Mouse (Mus musculus) CD4-positive, CD25-positive, alpha-beta regulatory T cell, adult 2 months (primary cell): ENCODE measurements around the gene Avil.

Experiments used
- DNase-seq: peaks from one replicate; pipeline ENCODE4 v3.0.0-alpha.2; 2012; ENCODE audit warnings: low read depth, low spot score

Gene Avil

DNA sequence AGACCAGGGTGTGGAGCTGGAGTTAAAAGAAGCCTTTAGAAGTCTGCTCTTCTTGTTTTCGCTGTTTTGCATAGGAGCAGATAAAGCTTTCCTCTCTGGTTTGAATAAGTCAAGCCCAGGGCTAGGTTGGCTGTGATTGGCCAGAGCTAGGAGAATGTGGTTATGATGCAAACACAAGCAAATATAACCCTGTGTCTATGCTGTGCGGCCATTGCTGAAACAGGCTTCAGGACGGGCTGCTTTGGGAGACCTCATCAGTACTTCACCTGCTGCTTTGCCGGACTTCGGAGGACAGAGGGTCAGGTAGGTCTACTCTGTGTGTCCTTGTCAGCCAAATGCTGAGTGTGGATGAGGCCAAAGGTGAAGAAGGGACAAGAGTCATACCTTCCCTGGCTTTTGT lies at the start of gene Avil:
Avil (plus strand) TSS at position 181 of the 400 bp plus-strand sequence.
- no peak for DNase-seq

- DNase-seq, result no peak
These were observed 48.1 kb upstream of the Avil start for GRCm38 (mm10) chr10:126952375-126952774.

DNA sequence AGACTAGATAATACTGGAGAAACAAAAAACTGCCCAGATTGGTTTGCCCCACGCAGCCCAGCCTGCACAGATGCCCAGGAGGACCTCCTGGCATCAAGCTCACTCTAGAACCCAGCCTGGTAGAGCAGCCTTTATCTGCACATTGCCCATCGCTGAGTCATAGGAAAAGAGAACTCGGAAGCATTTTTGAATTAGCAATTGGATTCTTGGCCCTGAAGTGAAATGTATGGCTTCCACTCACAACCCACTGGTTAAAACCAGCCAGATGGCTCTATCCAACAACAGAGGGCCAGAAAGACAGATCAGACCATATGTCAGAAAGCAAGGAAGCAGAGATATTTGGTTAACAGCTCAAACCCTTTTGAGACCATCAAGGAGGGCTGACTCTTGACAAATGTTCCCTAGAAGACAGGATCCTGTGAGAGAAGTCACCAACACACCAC lies 47.5 kb upstream of the Avil start:
- DNase-seq, result no peak

DNA sequence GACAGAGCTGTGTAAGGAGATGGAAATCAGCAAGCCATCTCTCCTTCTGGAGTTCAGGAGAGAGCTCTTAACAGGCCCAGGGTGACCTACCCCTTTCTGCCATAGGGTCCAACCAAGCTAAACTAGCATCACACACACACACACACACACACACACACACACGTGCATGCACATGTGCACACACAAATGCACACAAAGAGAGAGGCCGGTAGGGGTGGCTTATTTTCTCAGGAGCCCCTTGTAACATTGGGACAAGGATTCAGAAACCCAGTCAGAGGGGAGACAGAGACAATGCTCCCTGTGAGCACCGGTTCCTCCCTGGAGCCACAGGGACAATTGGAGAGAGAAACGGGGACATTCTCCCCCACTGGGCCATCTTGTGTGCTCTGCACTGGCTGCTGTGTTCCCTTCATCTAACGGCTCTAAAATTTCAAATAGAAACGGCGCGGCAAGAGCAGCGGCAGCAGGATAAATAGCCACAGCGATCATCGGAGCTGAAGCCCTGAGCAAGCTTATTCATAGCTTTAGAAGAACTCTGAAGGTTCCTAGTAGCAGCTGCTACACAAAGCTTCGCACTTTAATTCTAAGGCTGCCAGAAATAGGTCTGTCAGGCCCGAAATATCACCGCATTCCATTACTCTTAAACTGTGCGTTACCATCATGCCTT lies 43.7 kb upstream of the Avil start:
- DNase-seq, result no peak

DNA sequence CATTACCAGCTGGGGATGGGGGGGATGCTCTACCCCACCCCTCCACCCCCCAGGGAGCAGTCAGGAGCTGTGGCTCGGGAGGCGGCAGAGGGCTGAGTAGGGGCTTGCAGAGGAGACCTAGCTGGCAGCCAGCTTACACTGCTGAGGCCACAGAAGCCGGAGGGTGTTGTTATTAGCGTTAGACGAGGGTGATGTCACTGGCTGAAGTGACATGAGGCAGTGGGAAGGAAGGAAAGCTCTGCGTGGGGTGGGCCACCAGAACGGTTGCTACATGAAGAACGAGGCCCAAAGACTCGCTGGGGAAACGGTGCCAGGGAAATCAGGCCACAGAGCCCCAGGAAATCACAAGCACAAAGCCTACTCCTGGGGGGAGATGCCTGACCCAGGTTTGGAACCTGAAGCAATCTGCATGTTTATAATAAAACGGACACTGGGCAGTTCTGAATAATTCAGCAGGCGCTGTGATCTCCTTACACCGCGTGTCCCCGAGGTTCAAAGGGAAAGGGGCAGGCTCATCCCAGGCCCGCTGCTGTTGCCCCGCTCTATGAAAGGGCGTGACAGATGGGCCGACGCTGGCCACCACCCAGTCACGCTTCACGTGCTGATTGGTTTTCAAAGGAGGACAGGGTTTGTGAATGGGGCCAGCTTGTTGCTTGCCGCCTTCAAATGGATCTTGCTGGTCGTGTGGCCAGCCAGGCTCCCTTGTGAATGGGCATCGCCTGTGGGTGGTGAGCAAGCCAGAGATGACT lies 43.0 kb upstream of the Avil start:
- no peak for DNase-seq

- no peak for DNase-seq
These were observed 40.0 kb upstream of the Avil start for GRCm38 (mm10) chr10:126960496-126960895.

DNA sequence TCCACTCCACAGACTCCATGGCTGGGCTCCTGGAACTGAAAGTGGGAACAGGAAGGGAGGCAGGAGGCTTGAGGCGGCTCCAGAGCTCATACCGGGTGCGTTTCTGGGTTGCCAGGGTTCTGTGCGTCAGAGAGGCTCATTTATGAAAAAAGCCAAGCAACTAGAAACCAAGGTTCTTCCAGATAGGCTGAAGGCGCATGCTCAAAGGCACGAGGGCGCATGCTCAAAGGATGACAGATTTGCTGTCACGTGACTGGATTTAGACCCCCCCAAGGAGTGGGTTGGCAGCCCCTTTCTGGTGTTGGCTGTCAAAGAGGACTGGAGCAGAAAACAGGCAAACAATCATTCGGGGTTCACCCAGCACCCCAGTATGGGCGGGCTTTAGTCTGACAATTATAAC lies 38.8 kb upstream of the Avil start:
- no peak for DNase-seq

DNA sequence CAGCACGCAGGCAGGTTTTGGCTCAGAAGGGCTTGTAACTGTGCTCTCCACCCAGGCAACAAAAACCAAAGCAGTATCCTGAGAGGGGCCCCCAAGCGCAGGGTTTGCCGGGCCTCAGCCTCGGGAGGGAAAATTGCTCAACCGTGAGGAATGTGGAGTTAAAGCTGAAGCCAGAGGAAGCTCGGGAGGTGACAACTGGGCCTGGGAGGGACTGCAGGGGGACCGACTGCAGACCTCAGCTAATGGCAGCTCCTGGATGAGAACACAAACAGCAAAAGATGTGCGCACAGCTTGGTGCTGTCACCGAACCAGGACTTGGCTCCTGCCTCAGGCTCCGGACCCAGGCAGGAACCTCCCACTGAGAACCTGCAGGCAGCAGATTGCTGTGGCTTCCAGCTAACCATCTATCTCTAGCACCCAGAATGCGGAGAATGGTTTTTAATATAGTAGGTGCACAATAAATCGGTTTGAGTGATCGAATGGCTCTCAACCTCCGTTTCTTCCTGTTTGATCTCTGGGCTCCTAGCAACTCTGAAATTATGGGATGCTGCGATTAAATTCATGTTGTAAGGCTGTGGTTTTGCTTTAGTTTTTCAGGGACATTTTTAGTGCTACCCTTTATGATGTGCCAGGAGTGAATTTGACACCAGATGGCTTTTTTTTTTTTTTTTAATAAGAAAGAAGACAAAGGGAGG lies 38.1 kb upstream of the Avil start:
- no peak for DNase-seq

GRCm38 (mm10) chr10:126962966-126963330 lies 37.6 kb upstream of the Avil start:
- no peak for DNase-seq

GRCm38 (mm10) chr10:126963821-126964220 lies 36.7 kb upstream of the Avil start:
- no peak for DNase-seq

- DNase-seq, result no peak
These were observed 29.0 kb upstream of the Avil start for GRCm38 (mm10) chr10:126971363-126972050.

- no peak for DNase-seq
These were observed 28.3 kb upstream of the Avil start for GRCm38 (mm10) chr10:126972051-126972725.

DNA sequence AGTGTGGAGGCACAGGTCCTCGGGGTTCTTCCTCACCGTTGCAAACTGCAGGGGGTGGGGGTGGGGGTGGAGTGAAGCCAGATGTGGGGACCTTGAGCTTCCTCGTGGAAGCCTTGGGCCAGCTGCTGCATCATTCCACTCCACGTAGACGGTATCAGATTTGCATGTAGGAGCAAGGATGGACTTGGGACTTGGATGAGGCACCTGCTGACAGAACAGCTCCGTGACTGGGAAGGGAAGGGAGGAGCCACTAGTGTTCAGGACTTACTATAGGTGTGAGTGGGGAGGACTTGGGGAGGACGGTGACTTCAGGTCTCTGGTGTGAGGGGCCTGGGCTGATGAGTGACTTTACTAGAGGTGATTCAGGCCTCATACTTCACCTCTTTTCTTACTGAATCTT lies 27.5 kb upstream of the Avil start:
- no peak for DNase-seq

DNA sequence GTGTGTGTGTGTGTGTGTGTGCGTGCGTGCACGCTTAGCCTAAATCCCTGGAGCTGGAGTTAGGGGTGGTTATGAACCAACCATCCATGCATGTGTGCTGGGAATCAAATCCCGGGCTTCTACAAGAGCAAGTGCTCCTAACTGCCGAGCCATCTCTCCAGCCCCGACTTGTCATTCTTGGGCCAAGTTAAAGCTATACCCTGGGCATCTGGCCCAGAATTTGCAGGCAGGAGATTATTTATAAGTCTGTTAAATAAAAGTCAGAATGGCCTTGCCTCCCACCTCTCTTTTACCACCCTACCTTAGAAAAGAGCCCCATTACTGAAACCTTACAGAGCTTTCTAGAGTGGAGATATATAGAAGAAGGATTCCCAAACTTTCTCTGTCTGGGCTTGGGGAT lies 24.8 kb upstream of the Avil start:
- DNase-seq, result no peak

DNA sequence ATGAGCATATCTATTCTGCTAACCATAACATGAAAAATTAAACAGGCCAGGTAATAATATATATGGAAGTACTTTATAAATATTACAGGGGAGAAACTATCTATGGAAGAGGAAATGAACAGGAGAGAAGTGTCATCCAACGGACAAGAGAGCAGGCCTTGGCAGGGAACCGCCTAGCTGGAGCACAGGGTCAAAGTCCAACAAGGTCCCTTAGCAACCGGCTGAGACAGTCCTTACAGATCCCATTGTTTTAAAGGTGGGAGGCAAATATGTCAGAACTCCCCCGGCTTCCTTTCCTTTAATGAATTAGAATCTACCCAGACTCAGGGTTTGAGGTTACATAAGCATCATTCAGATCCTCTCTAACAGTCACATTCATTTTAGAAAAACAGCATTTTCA lies 23.4 kb upstream of the Avil start:
- DNase-seq, result no peak

DNA sequence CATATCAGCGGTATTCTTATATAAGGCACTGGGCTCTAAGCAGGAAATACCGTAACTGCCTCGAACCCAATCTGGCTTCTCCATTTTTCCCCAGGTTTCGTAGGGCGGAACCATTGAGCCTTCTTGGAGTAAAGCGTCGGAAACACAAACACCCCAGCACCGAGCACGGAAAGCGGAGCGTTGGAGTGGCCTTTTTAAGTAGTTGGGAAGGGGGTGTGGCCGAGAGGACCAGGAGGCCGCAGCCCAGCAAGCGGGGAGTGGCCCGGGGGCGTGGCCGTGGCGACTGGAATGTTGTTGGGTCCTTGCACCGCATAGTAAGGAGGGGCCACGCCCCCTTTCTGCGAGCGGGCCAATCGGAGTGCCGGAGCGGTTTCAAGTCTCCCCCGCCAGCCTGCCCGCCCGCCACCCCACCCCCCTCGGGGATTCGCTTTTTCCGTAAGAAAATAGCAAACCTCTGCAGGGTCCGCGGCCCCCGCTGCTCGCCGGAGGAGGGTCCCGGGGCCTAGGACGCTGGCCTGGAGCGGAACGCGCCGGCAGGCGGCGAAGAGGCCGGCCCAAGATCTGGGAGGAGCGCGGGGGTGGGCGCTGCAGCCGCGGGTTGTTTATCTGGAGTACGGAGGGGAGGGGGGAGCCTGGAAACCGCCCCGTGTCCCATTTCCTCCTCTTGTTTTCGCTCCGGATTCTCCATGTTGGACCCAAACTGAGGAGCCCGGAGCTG lies 22.1 kb upstream of the Avil start, which contains the start of gene Ctdsp2:
Ctdsp2 (plus strand) TSS at position 441 of the 718 bp plus-strand sequence.
- peak; percentile 95 for DNase-seq

GRCm38 (mm10) chr10:126979121-126979635 lies 21.3 kb upstream of the Avil start:
- peak; percentile 43 for DNase-seq

- peak; percentile 58 for DNase-seq
These were observed 20.8 kb upstream of the Avil start for GRCm38 (mm10) chr10:126979636-126980151.

- DNase-seq, result no peak
These were observed 20.1 kb upstream of the Avil start for GRCm38 (mm10) chr10:126980221-126980932.
